Mouse (Mus musculus) lung, postnatal 0 days (tissue): Measurements from ENCODE around the gene Ermap. TPM values are rescaled to one million over a fixed set of nuclear protein-coding genes. Genes with fewer than 3 reads are reported as not detected.

Experiments used
- ATAC-seq: fragments of 200-750 bp; cut with Nextera tagmentation; 2 replicates; pipeline ENCODE4 v1.8.0; 2017; ENCODE audit warnings: moderate library complexity
- DNase-seq: peaks from one replicate; pipeline ENCODE4 v3.0.0-alpha.2; 2016; ENCODE audit warnings: low spot score
- H3K27ac ChIP-seq: fragments of 300-500 bp; sonication (generic); 2 replicates; pipeline ENCODE4 v1.5.1; 2014; ENCODE audit warnings: antibody characterized with exemption, mild to moderate bottlenecking, low read length, mixed read lengths
- H3K27me3 ChIP-seq: fragments of 300-500 bp; sonication (generic); replicated peaks from 2 replicates; pipeline ENCODE4 v1.6.1; 2014; ENCODE audit warnings: low read length, mixed read lengths; ENCODE audit not compliant: insufficient read depth
- H3K36me3 ChIP-seq: fragments of 300-500 bp; sonication (generic); 2 replicates; pipeline ENCODE4 v1.6.1; 2014; ENCODE audit warnings: low read length, mixed read lengths; ENCODE audit not compliant: insufficient read depth
- H3K4me1 ChIP-seq: fragments of 300-500 bp; sonication (generic); 2 replicates; pipeline ENCODE4 v1.6.1; 2014; ENCODE audit warnings: antibody characterized with exemption, low read depth, low read length, mixed read lengths; ENCODE audit not compliant: insufficient read depth
- H3K4me2 ChIP-seq: fragments of 300-500 bp; sonication (generic); replicated peaks from 2 replicates; pipeline ENCODE4 v1.6.1; 2014; ENCODE audit warnings: low read depth, mild to moderate bottlenecking, low read length, moderate library complexity, mixed read lengths
- H3K4me3 ChIP-seq: fragments of 300-500 bp; sonication (generic); 2 replicates; pipeline ENCODE4 v1.5.1; 2014; ENCODE audit warnings: low read depth, low read length
- H3K9ac ChIP-seq: fragments of 300-500 bp; sonication (generic); replicated peaks from 2 replicates; pipeline ENCODE4 v1.6.1; 2014; ENCODE audit warnings: low read depth, mild to moderate bottlenecking
- H3K9me3 ChIP-seq: fragments of 300-500 bp; sonication (generic); 2 replicates; pipeline ENCODE4 v1.6.1; 2016; ENCODE audit warnings: low read length, mixed read lengths
- CTCF ChIP-seq: IDR thresholded peaks from 2 replicates; pipeline ENCODE4 v1.5.1; 2016; ENCODE audit warnings: antibody characterized with exemption, mild to moderate bottlenecking
- EP300 ChIP-seq: IDR thresholded peaks from 2 replicates; pipeline ENCODE4 v1.6.1; 2016; ENCODE audit warnings: antibody characterized with exemption, mild to moderate bottlenecking, control low read depth
- WGBS: fragments of 180-500 bp; shearing (Covaris S2); extraction: QIAGEN DNeasy Blood & Tissue Kit; methylation state at CpG from one replicate; pipeline ENCODE4 v1.1.7; 2014; 5-methylcytosine and 5-hydroxymethylcytosine counted together
- polyA plus RNA-seq: library from polyadenylated mRNA; unstranded; fragments of >200 nt; fragmentation: Nextera tagmentation; extraction: Ambion mirVana; gene quantifications from 2 replicates; pipeline ENCODE4 v1.2.1, GENCODE M21; 2015

The Ermap gene
- polyA plus RNA-seq, 1 experiment from 2014 or later, result 2.2 TPM

DNA sequence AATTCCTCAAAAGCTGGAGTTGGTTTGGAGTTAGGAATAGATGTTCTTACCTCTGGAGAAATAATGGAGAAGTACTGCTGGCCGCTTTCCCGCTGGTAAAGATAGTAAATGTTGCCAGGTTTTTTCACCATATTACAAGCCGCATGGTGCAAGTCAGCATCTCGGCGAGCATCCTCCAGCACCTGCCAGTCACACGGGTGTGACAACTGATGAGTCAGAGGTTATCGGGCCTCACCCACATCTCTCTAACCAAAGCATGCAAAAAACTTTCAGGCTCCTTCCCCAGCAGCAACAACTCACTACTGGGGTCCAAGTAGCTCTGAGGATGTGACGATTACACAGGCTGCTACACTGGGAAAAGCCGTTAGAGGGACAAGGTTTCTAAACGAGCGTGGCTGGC lies 36.9 kb upstream of the Ermap start:
- WGBS, result 92% methylated on average over 11 of the region's 11 CpGs
- H3K36me3 ChIP-seq, result peaks cover 29% of the 10 kb centered on the region
- ATAC-seq, result no peak

DNA sequence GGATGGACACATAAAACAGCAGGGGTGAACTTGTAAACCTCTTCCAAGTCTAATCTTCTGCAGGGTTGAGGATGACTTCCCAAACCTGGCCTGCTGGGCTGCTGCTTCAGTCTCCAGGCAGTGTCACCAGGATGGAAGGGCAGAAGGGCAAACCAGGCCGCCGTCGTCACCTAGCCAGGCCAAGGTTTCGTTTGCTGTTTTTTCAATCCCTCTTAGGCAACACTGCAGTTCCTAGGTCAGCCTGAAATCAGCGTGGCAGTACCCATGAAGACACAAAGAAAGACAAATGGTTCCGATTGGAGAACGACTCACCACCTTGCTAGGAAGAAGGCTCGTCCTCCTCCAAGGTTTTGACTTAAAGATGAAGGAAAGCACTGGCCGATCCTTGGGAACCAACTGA lies 35.9 kb upstream of the Ermap start:
- Histone ChIP-seq H3K27ac (no peak overlapping the region), H3K9ac (no peak overlapping the region), H3K27me3 (no peaks in the 10 kb centered on the region), H3K4me2 (no peak overlapping the region), H3K4me1 (no peaks in the 10 kb centered on the region), H3K9me3 (no peaks in the 10 kb centered on the region), H3K36me3 (peaks cover 29% of the 10 kb centered on the region), H3K4me3 (no peak overlapping the region)
- DNase-seq, result no peak
- ATAC-seq, result no peak
- WGBS, result 90% methylated on average over 9 of the region's 9 CpGs
- TF ChIP-seq EP300 (no peak), CTCF (no peak)

More for the DNA sequence above, 36.9 kb upstream of the Ermap start:
- no peak overlapping the region for H3K27ac ChIP-seq
- H3K4me3 ChIP-seq, result no peak overlapping the region
- H3K27me3 ChIP-seq, result no peaks in the 10 kb centered on the region
- H3K4me1 ChIP-seq, result no peaks in the 10 kb centered on the region
- no peaks in the 10 kb centered on the region for H3K9me3 ChIP-seq
- no peak for DNase-seq
- H3K9ac ChIP-seq, result no peak overlapping the region
- no peak for TF ChIP-seq EP300
- no peak for TF ChIP-seq CTCF
- H3K4me2 ChIP-seq, result no peak overlapping the region

GRCm38 (mm10) chr4:119224534-119224933 lies 34.7 kb upstream of the Ermap start:
- ATAC-seq, result no peak
- no peak overlapping the region for H3K4me2 ChIP-seq
- no peak overlapping the region for H3K27ac ChIP-seq
- H3K4me1 ChIP-seq, result no peaks in the 10 kb centered on the region
- H3K36me3 ChIP-seq, result peaks cover 29% of the 10 kb centered on the region
- H3K9ac ChIP-seq, result no peak overlapping the region
- H3K27me3 ChIP-seq, result no peaks in the 10 kb centered on the region
- no peak for DNase-seq
- H3K4me3 ChIP-seq, result no peak overlapping the region
- WGBS, result 92% methylated on average over 3 of the region's 3 CpGs
- TF ChIP-seq EP300 (no peak), CTCF (no peak)
- H3K9me3 ChIP-seq, result no peaks in the 10 kb centered on the region

DNA sequence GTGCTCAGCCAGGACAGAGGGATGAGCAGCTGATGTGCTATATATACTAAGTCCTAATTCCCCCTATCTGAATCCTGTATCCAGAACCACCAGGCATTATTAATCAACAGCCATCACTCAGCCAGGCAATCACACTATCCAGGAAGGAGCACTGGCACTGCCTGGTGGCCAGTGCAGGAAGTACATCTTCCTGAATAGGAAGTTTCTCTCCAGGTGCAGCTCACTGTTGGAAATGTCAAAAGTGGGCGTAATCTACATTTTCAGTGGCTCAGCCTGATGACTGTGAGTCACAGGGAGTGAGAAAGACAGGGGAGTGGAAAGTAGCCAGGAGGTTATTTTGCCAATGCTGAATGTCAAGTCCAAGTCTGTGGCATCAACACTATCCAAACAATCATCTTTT lies 33.9 kb upstream of the Ermap start:
- Histone ChIP-seq H3K9ac (no peak overlapping the region), H3K4me3 (no peak overlapping the region), H3K27me3 (no peaks in the 10 kb centered on the region), H3K4me1 (no peaks in the 10 kb centered on the region), H3K4me2 (no peak overlapping the region), H3K36me3 (peaks cover 29% of the 10 kb centered on the region), H3K27ac (no peak overlapping the region), H3K9me3 (no peaks in the 10 kb centered on the region)
- TF ChIP-seq CTCF (peak; percentile 80), EP300 (no peak)
- ATAC-seq, result peak; percentile 41
- DNase-seq, result peak; percentile 57
- 77% methylated on average over 1 of the region's 1 CpGs for WGBS

DNA sequence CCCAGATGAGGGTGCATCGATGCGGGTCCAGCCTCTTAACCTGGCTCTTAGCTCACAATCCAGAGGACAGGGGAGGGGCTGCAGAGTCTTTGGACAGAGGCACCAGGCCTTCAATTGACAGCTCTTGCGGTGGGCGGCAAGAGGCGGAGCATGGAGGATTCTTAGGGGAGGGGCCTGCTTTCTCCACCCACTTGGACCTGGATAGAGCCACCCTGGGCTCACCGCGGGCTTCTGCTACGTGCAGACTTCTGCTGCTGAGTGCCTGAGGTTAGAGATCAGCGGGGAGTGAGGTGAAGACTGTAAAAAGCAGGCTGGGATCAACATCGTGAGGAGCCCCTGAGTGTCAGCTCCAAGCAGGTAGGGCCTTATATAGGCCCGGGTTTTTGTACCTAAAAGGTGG lies 28.4 kb upstream of the Ermap start, which contains the start of gene Tmem269:
Tmem269 (minus strand) TSS at position 49 of the 400 bp plus-strand sequence.
- no peaks in the 10 kb centered on the region for H3K27me3 ChIP-seq
- no peaks in the 10 kb centered on the region for H3K4me1 ChIP-seq
- no peak within 1 kb of the TSS for H3K4me2 ChIP-seq
- no peak within 1 kb of the TSS for H3K4me3 ChIP-seq
- no peak for TF ChIP-seq EP300
- TF ChIP-seq CTCF, result no peak
- no peak within 1 kb of the TSS for H3K9ac ChIP-seq
- DNase-seq, result no peak
- no peak within 1 kb of the TSS for H3K27ac ChIP-seq
- H3K9me3 ChIP-seq, result no peaks in the 10 kb centered on the region
- no peaks in the 10 kb centered on the region for H3K36me3 ChIP-seq
- ATAC-seq, result no peak
- 16% methylated on average over 11 of the region's 11 CpGs for WGBS

DNA sequence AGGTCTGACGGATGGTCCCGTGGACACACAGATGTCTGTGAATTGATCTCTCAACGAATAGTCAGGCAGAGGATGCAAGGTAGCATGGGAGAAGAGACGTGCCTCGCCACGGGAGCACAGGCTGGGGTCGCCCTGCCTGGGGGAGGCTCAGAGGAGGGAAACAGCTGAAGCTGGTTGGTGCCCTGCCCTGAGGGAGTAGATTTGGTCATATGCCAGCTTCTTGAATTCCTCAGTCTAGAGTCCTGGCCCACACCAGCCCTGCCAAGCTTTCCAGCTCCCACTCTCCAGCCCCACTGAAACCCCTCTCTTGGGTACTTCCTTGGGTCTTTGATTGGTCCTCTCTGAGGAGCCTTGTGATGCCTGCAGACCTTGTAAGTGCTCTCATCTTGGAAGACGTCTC lies 26.9 kb upstream of the Ermap start:
- TF ChIP-seq EP300, result no peak
- no peak for TF ChIP-seq CTCF
- 0 out of 2 replicates have a peak, but pooled peaks have one; percentile 19 for ATAC-seq
- Histone ChIP-seq H3K27ac (no peak overlapping the region), H3K9ac (no peak overlapping the region), H3K4me1 (no peaks in the 10 kb centered on the region), H3K4me3 (no peak overlapping the region), H3K36me3 (no peaks in the 10 kb centered on the region), H3K4me2 (no peak overlapping the region), H3K9me3 (no peaks in the 10 kb centered on the region), H3K27me3 (no peaks in the 10 kb centered on the region)
- WGBS, result 51% methylated on average over 8 of the region's 8 CpGs
- peak; percentile 36 for DNase-seq

DNA sequence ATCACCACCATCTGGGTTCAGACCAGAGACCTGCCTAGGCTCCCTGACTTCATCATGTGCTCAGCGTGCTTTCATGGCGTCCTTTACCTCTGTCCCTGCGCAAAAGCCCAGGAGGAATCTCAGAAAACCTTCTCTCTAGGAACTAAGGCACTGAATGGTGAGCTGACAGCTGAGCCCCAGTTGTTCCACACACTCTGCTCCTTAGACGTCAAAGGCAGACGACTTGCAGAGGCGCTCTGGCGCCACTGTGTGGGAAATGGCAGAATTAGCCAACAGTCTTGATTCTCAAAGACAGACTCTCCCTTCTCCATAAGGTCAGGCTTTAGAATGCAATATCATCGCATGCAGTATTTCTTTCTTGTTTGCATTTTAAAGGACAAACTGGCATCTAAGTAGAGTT lies 14.9 kb upstream of the Ermap start:
- Histone ChIP-seq H3K9ac (no peak overlapping the region), H3K9me3 (no peaks in the 10 kb centered on the region), H3K36me3 (no peaks in the 10 kb centered on the region; the same call in 1 of the 2 replicates), H3K27me3 (no peaks in the 10 kb centered on the region), H3K4me3 (no peak overlapping the region), H3K4me1 (no peaks in the 10 kb centered on the region), H3K27ac (no peak overlapping the region), H3K4me2 (no peak overlapping the region)
- TF ChIP-seq CTCF, result peak; percentile 95
- no peak for TF ChIP-seq EP300
- peak; percentile 85 for DNase-seq
- 14% methylated on average over 8 of the region's 8 CpGs for WGBS
- peak; percentile 65 for ATAC-seq
